Mouse (Mus musculus): Measurements from ENCODE around the gene Dnajc7.
"Not testable (repeated sequence)": the region's sequence is repeated elsewhere in the genome, so short reads cannot be mapped to it uniquely, and the experiment has no call there.

Gene Dnajc7

GRCm38 (mm10) chr11:100619982-100620381 is at the start of gene Dnajc7:
Gene Dnajc7 (minus strand): TSS chr11:100620168.
- no peak for DNase-seq (ENCODE audit: extremely low spot score, low read depth, low spot score)

- DNase-seq (ENCODE audit: extremely low spot score, low read depth, low spot score) = no peak
Measured at GRCm38 (mm10) chr11:100659806-100660205, 39.8 kb upstream of the Dnajc7 start.

- no peak for DNase-seq (ENCODE audit: extremely low spot score, low read depth, low spot score)
Measured at GRCm38 (mm10) chr11:100656458-100656857, 36.5 kb upstream of the Dnajc7 start.

- DNase-seq (ENCODE audit: extremely low spot score, low read depth, low spot score) = not testable (repeated sequence)
Measured at GRCm38 (mm10) chr11:100655589-100655988, 35.6 kb upstream of the Dnajc7 start.

GRCm38 (mm10) chr11:100651748-100652147 is 31.8 kb upstream of the Dnajc7 start:
- DNase-seq (ENCODE audit: extremely low spot score, low read depth, low spot score) = no peak

GRCm38 (mm10) chr11:100651205-100651604 is 31.2 kb upstream of the Dnajc7 start:
- DNase-seq (ENCODE audit: extremely low spot score, low read depth, low spot score) = no peak

GRCm38 (mm10) chr11:100648405-100648804 is 28.4 kb upstream of the Dnajc7 start:
- DNase-seq (ENCODE audit: extremely low spot score, low read depth, low spot score) = no peak

- DNase-seq (ENCODE audit: extremely low spot score, low read depth, low spot score) = no peak
Measured at GRCm38 (mm10) chr11:100646265-100646664, 26.3 kb upstream of the Dnajc7 start.

GRCm38 (mm10) chr11:100643612-100644575 is 23.9 kb upstream of the Dnajc7 start:
- no peak for DNase-seq (ENCODE audit: extremely low spot score, low read depth, low spot score)

GRCm38 (mm10) chr11:100640159-100640906 is 20.4 kb upstream of the Dnajc7 start:
- no peak for DNase-seq (ENCODE audit: extremely low spot score, low read depth, low spot score)

- DNase-seq (ENCODE audit: extremely low spot score, low read depth, low spot score) = no peak
Measured at GRCm38 (mm10) chr11:100634530-100634929, 14.6 kb upstream of the Dnajc7 start.

GRCm38 (mm10) chr11:100628862-100629352 is 8.9 kb upstream of the Dnajc7 start:
- DNase-seq (ENCODE audit: extremely low spot score, low read depth, low spot score) = no peak

GRCm38 (mm10) chr11:100628056-100628455 is 8.1 kb upstream of the Dnajc7 start:
- DNase-seq (ENCODE audit: extremely low spot score, low read depth, low spot score) = no peak

GRCm38 (mm10) chr11:100626701-100627195 is 6.8 kb upstream of the Dnajc7 start:
- no peak for DNase-seq (ENCODE audit: extremely low spot score, low read depth, low spot score)

- no peak for DNase-seq (ENCODE audit: extremely low spot score, low read depth, low spot score)
Measured at GRCm38 (mm10) chr11:100625754-100626700, 6.1 kb upstream of the Dnajc7 start.

- no peak for DNase-seq (ENCODE audit: extremely low spot score, low read depth, low spot score)
Measured at GRCm38 (mm10) chr11:100623867-100624266, 3.9 kb upstream of the Dnajc7 start.

GRCm38 (mm10) chr11:100622714-100623113 is 2.7 kb upstream of the Dnajc7 start:
- no peak for DNase-seq (ENCODE audit: extremely low spot score, low read depth, low spot score)

GRCm38 (mm10) chr11:100619485-100619975 is 438 bp downstream of the Dnajc7 start:
- peak; percentile 87 for DNase-seq (ENCODE audit: extremely low spot score, low read depth, low spot score)

GRCm38 (mm10) chr11:100618761-100619484 is 1.0 kb downstream of the Dnajc7 start, which contains the start of gene Nkiras2:
Gene Nkiras2 (plus strand): TSS chr11:100619244.
- no peak for DNase-seq (ENCODE audit: extremely low spot score, low read depth, low spot score)

Measured in hindlimb bud, embryonic 11.5 days (tissue).